Mouse (Mus musculus) myocyte (in vitro differentiated cells): ENCODE measurements around the gene Cul3.

Source experiments
- CEBPB ChIP-seq: IDR thresholded peaks from 2 replicates; pipeline ENCODE4 v1.6.1; 2011; ENCODE audit warnings: mild to moderate bottlenecking, moderate library complexity; ENCODE audit not compliant: poor library complexity, insufficient read depth, severe bottlenecking
- E2F4 ChIP-seq: IDR thresholded peaks from one replicate; pipeline ENCODE4 v1.6.1; 2011; ENCODE audit warnings: mild to moderate bottlenecking, control low read depth, moderate library complexity; ENCODE audit not compliant: insufficient read depth
- MYOG ChIP-seq, 3 experiments: IDR thresholded peaks; one replicate each; pipeline ENCODE4 v1.6.1; 2011; ENCODE audit warnings: control low read depth in 2 of 3, low read depth in 2 of 3, mild to moderate bottlenecking in 2 of 3; ENCODE audit not compliant: insufficient read length in 2 of 3, control insufficient read depth in 1 of 3, insufficient read depth in 1 of 3
- POLR2A ChIP-seq: IDR thresholded peaks from one replicate; pipeline ENCODE4 v1.6.1; 2011; ENCODE audit warnings: low read depth, mild to moderate bottlenecking, control low read depth, moderate library complexity; ENCODE audit not compliant: insufficient read length
- TCF12 ChIP-seq: IDR thresholded peaks from one replicate; pipeline ENCODE4 v1.6.1; 2011; ENCODE audit warnings: mild to moderate bottlenecking, control low read depth; ENCODE audit not compliant: poor library complexity, insufficient read depth, severe bottlenecking

GRCm38 (mm10) chr1:80315533-80316045, 24.7 kb downstream of the Cul3 start:
- no peak for TF ChIP-seq POLR2A
- TF ChIP-seq MYOG (IDR thresholded peaks at IDR 0.05; ENCODE audit: control insufficient read depth in 1 of 3, insufficient read depth in 1 of 3, insufficient read length in 2 of 3, low read depth in 2 of 3), result no peak
- no peak for TF ChIP-seq TCF12
- TF ChIP-seq E2F4, result no peak
- no peak for TF ChIP-seq CEBPB
